Mouse (Mus musculus) neural tube, embryonic 14.5 days (tissue): ENCODE measurements at regions not wholly inside any gene's neighbourhood (a gene's known extent, or its start where the extent isn't known, plus 50 kb on each side); places are given as distances from the start of the nearest gene placed in this dataset.

Experiments
- ATAC-seq: fragments of 200-750 bp; cut with Nextera tagmentation; 2 replicates; pipeline ENCODE4 v1.8.0; 2017; ENCODE audit warnings: low read depth, mild to moderate bottlenecking, moderate TSS enrichment, moderate library complexity
- H3K27ac ChIP-seq: fragments of 300-500 bp; sonication (generic); 2 replicates; pipeline ENCODE4 v1.5.1; 2014; ENCODE audit warnings: low read depth, mild to moderate bottlenecking, control low read depth, low read length, moderate library complexity, mixed read lengths
- H3K27me3 ChIP-seq: fragments of 300-500 bp; sonication (generic); 2 replicates; pipeline ENCODE4 v1.6.1; 2014; ENCODE audit warnings: low read length; ENCODE audit not compliant: control insufficient read depth, insufficient read depth
- H3K36me3 ChIP-seq: fragments of 300-500 bp; sonication (generic); 2 replicates; pipeline ENCODE4 v1.6.1; 2014; ENCODE audit warnings: low read length, mixed read lengths; ENCODE audit not compliant: control insufficient read depth, insufficient read depth
- H3K4me1 ChIP-seq: fragments of 300-500 bp; sonication (generic); 2 replicates; pipeline ENCODE4 v1.6.1; 2014; ENCODE audit warnings: low read length; ENCODE audit not compliant: control insufficient read depth, insufficient read depth
- H3K4me2 ChIP-seq: fragments of 300-500 bp; sonication (generic); 2 replicates; pipeline ENCODE4 v1.6.1; 2014; ENCODE audit warnings: mild to moderate bottlenecking, low read depth, low read length, control low read depth
- H3K4me3 ChIP-seq: fragments of 300-500 bp; sonication (generic); 2 replicates; pipeline ENCODE4 v1.5.1; 2014; ENCODE audit warnings: low read depth, low read length, control low read depth, mixed read lengths
- H3K9ac ChIP-seq: fragments of 300-500 bp; sonication (generic); replicated peaks from 2 replicates; pipeline ENCODE4 v1.6.1; 2014; ENCODE audit warnings: low read depth, mild to moderate bottlenecking, control low read depth, low read length, mixed read lengths
- H3K9me3 ChIP-seq: fragments of 300-500 bp; sonication (generic); 2 replicates; pipeline ENCODE4 v1.6.1; 2016; ENCODE audit warnings: low read length; ENCODE audit not compliant: control insufficient read depth
- WGBS: fragments of 180-500 bp; shearing (Covaris S2); extraction: QIAGEN DNeasy Blood & Tissue Kit; methylation state at CpG from one replicate; pipeline ENCODE4 v1.1.7; 2014; 5-methylcytosine and 5-hydroxymethylcytosine counted together

DNA sequence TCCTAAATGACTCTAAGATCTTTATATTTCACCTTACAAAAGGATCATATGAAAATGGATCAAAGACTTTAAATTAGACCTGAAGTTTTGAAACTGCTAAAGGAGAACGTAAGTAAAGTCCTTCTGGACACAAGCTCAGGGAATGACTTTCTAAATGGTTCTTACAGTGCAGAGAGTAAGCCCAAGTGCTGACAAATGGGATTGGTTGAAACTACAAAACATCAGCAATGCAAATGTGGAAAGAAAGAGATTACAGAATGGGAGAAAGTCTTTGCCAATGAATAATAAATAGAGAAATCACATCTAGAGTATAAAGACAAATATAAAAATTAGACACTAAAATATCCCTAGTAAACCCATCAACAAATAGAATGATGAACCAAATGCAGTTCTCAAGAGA is 263.9 kb downstream of the Atp10a start:
- Histone ChIP-seq H3K36me3 (no peaks in the 10 kb centered on the region), H3K4me1 (no peaks in the 10 kb centered on the region), H3K9me3 (no peaks in the 10 kb centered on the region), H3K4me2 (no peak overlapping the region), H3K27ac (no peak overlapping the region), H3K9ac (no peak overlapping the region), H3K27me3 (no peaks in the 10 kb centered on the region), H3K4me3 (no peak overlapping the region)
- 96% methylated on average over 1 of the region's 1 CpGs for WGBS
- ATAC-seq, result no peak

DNA sequence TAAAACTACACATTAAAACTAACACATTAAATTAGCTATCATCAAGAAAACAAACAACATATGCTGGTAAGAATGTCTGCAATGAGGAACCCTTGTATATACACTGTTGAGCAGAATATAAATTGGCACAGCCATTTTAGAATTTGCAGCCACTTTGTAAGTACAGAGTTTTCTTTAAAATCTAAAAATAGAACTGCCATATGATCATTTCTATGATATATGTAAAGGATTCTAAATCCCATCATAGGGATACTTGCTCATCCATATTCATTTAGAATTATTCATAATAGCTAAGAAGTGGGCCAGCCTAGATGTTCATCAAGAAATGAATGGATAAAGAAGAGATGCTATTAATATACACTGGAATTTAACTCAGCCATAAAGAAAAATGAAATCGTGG is 264.3 kb downstream of the Atp10a start:
- no peak overlapping the region for H3K4me3 ChIP-seq
- H3K9ac ChIP-seq, result no peak overlapping the region
- H3K36me3 ChIP-seq, result no peaks in the 10 kb centered on the region
- no peaks in the 10 kb centered on the region for H3K27me3 ChIP-seq
- H3K4me2 ChIP-seq, result no peak overlapping the region
- H3K27ac ChIP-seq, result no peak overlapping the region
- ATAC-seq, result no peak
- H3K9me3 ChIP-seq, result no peaks in the 10 kb centered on the region
- no peaks in the 10 kb centered on the region for H3K4me1 ChIP-seq
- WGBS, result 71% methylated on average over 1 of the region's 1 CpGs

DNA sequence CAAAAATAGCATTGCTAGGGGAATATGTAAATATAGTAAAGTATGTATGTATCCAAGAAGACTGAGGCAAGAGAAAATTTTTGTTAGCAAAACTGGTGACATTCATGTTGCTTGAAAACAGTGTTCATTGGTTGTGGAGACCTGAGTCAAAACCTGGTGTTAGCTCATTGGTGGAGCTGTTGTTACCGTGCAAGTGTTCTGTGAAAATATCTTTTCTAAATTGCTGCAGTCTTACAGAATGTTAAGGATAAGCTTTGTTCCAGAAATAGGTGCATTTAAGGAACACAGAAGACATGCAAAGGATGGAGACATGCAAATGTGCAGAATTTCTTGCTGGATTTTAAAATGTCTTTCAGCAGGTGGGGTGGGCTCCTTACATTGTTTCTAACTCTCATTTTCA is 269.0 kb downstream of the Atp10a start:
- no peak for ATAC-seq
- Histone ChIP-seq H3K27ac (no peak overlapping the region), H3K4me1 (no peaks in the 10 kb centered on the region), H3K9ac (no peak overlapping the region), H3K4me3 (no peak overlapping the region), H3K4me2 (no peak overlapping the region), H3K27me3 (no peaks in the 10 kb centered on the region), H3K9me3 (no peaks in the 10 kb centered on the region), H3K36me3 (no peaks in the 10 kb centered on the region)
- WGBS, result 92% methylated on average over 1 of the region's 1 CpGs

DNA sequence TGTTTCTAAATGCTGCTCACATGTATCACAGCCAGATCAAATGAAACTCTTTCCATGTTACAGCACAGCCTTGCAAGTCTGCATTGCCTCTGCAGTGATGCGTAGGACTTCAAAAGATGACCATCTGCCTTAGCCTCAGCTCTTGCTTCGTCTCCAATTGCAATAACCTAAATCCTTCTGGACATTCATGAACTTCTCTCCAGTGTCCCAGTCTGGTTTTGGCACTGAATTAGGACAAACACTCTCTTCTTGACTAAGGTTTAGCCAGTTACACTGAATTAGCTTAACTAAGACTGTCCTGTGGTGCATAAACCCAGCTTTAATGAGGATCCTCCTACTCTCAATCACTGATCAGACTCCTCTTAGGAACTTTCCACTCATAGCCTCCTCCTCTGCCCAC is 269.4 kb downstream of the Atp10a start:
- no peaks in the 10 kb centered on the region for H3K4me1 ChIP-seq
- H3K9ac ChIP-seq, result no peak overlapping the region
- no peak overlapping the region for H3K4me3 ChIP-seq
- no peaks in the 10 kb centered on the region for H3K9me3 ChIP-seq
- ATAC-seq, result no peak
- H3K4me2 ChIP-seq, result no peak overlapping the region
- no peaks in the 10 kb centered on the region for H3K36me3 ChIP-seq
- 89% methylated on average over 2 of the region's 2 CpGs for WGBS
- no peaks in the 10 kb centered on the region for H3K27me3 ChIP-seq
- no peak overlapping the region for H3K27ac ChIP-seq

DNA sequence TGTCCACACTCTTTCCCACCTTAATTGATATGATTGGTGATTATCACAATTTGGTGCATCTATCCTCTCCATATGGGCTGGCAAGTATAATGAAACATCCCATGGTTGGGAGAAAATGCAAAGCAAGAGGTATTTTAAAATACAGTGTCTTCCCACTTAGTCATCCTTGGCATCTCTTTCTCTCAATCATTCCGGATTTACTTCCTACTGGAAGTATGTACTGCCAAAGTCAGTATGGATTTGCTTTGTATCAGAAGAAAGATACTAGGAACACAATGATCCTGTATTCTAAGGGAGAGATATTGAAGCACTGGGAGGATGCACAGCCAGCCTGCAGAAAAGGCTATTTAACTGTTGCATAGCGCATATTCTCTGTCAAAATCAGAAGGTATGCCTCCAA is 271.1 kb upstream of the Ube3a start:
- no peak for ATAC-seq
- H3K4me1 ChIP-seq, result no peaks in the 10 kb centered on the region
- H3K9ac ChIP-seq, result no peak overlapping the region
- WGBS, result 92% methylated on average over 2 of the region's 2 CpGs
- no peak overlapping the region for H3K27ac ChIP-seq
- no peak overlapping the region for H3K4me2 ChIP-seq
- H3K9me3 ChIP-seq, result no peaks in the 10 kb centered on the region
- H3K36me3 ChIP-seq, result no peaks in the 10 kb centered on the region
- no peak overlapping the region for H3K4me3 ChIP-seq
- no peaks in the 10 kb centered on the region for H3K27me3 ChIP-seq

DNA sequence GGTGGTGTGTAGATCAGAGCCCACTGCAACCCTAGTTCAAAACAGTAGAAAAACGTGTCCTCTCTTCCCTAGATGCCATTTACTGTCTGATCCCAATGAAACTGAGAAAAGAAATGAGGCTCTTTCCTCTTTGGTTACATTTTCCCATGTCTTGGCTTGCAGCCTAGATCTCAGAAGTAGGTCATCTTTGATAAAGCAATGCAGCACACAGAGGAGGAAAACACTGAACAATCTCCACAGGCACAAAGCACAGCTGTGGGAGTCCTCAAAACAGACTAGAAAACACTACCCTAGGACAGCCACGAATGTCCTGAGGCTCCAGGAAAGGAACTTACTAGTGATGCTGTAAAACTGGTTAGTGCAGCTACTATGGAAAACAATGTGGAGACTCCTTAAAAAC is 221.4 kb upstream of the Ube3a start:
- 78% methylated on average over 2 of the region's 2 CpGs for WGBS
- Histone ChIP-seq H3K27ac (no peak overlapping the region), H3K9me3 (no peaks in the 10 kb centered on the region), H3K4me3 (no peak overlapping the region), H3K27me3 (no peaks in the 10 kb centered on the region), H3K36me3 (no peaks in the 10 kb centered on the region), H3K4me2 (no peak overlapping the region), H3K4me1 (no peaks in the 10 kb centered on the region), H3K9ac (no peak overlapping the region)
- ATAC-seq, result no peak

DNA sequence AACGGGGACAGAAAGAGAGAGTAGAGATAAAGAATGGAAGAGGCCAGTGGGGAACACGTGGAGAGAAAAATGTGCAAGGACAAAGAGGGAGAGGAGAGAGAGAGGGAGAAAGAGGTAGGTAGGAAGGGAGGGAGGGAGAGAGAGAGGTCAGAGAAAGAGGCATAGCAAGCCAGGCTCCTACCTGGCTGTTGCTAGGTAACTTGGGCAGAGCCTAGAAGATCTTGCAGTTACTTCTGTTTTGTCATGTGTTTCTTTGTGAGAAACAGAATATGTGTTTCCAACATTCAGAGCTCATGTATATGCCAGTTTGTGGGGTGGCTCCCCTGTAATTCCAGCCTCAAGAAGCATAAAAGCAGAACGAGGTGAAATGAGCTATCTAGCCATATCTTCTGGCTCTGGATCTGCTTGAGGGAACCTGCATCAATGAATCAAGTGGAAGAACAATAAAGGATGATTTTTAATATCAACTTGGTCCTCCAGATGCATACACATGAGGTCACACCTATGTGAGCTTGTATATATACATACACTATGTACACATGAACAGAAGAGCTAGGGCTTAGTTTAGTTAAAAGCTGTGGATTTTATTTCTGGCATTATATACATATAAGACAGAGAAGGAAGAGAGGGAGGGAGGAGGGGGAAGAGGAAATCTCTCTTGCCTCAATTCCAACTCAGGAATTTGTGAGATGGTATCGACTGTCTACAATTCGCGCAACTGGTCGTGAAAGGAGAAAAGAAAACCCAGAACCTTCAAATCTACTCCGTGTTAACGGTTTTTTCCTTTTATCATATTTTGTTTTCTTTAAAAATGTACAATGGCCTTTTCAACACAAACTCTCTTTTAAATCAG is 214.9 kb upstream of the Ube3a start:
- Histone ChIP-seq H3K9me3 (no peaks in the 10 kb centered on the region), H3K4me2 (no peak overlapping the region), H3K9ac (no peak overlapping the region), H3K4me3 (no peak overlapping the region), H3K27ac (no peak overlapping the region), H3K4me1 (no peaks in the 10 kb centered on the region), H3K36me3 (no peaks in the 10 kb centered on the region), H3K27me3 (no peaks in the 10 kb centered on the region)
- 78% methylated on average over 9 of the region's 9 CpGs for WGBS
- no peak for ATAC-seq

DNA sequence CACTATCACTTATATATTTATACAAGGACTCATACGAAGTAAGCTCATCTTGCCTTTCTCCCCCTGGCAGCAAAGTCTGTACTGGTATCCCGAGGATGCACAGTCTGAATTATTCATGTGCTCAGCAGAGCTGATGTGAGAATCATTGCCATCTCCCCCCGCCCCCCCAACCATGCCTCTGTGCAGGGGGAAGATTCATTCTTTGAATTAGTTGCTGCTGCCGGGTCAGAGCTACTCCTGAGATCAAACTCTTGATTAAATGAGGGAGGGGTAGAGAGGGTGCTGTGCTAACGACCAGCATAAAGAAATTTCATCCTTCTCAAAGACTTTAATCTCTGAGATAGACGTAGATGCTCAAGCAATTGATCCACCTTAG is 214.3 kb upstream of the Ube3a start:
- H3K27ac ChIP-seq, result no peak overlapping the region
- 38% methylated on average over 6 of the region's 6 CpGs for WGBS
- peak; percentile 84; the same call in 1 of the 2 replicates for ATAC-seq
- no peak overlapping the region for H3K4me2 ChIP-seq
- no peak overlapping the region for H3K9ac ChIP-seq
- no peaks in the 10 kb centered on the region for H3K27me3 ChIP-seq
- H3K4me1 ChIP-seq, result no peaks in the 10 kb centered on the region
- H3K36me3 ChIP-seq, result no peaks in the 10 kb centered on the region
- no peak overlapping the region for H3K4me3 ChIP-seq
- H3K9me3 ChIP-seq, result no peaks in the 10 kb centered on the region

DNA sequence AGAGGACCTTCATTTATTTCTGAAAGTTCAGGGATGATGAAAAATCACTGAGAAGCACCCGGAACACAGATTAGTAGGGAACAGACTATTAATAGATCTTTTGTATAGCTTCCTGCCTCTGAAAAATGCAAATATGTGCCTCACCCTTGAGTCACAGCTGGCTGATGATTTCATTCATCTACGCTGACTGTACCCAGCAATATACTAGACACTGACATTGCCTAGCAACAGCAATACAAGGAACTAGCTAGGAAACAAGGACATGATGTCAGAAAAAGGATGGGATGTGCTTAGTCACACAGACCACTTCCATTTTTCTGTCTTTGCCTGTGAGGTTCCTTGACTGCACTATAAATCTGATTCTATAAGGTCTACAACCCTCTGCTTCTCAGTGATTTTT is 201.1 kb upstream of the Ube3a start:
- Histone ChIP-seq H3K27ac (no peak overlapping the region), H3K4me3 (no peak overlapping the region), H3K36me3 (no peaks in the 10 kb centered on the region), H3K4me2 (no peak overlapping the region), H3K4me1 (no peaks in the 10 kb centered on the region), H3K27me3 (no peaks in the 10 kb centered on the region), H3K9ac (no peak overlapping the region), H3K9me3 (no peaks in the 10 kb centered on the region)
- no peak for ATAC-seq
- 69% methylated on average over 2 of the region's 2 CpGs for WGBS
